Mouse (Mus musculus) bone marrow macrophage, adult 2 months (primary cell): ENCODE results near the gene Runx1.

Experiments
- CTCF ChIP-seq: IDR thresholded peaks from 2 replicates; pipeline ENCODE4 v1.5.1; 2012; ENCODE audit warnings: low read depth, mild to moderate bottlenecking, low read length, moderate library complexity
- POLR2A ChIP-seq: IDR thresholded peaks from 2 replicates; pipeline ENCODE4 v1.6.1; 2012; ENCODE audit warnings: mild to moderate bottlenecking, low read depth, low read length, borderline replicate concordance

DNA sequence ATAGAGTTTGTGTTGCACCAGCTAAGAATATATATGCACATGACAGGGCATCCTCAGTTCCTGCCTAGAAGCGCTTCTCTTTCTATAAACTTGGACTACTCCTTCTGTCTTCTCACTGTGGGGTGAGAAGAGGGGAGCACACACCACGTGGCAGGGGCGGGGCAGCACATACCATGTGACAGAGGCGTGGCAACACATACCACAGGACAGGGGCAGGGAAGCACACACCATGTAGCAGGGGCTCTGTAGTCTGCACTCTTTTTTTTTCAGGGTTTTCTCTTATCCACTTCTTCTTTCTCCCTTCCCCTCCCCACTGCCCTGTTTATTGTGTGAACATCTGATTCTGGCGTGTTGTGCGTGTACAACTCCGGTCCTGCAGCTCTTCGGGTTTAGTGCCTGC lies 186.9 kb downstream of the Runx1 start:
- no peak for TF ChIP-seq CTCF
- TF ChIP-seq POLR2A: no peak
